Comparison of ENCODE assay signal across 25 mouse cellular contexts in genomic region chrX:13306190-13306589, GRCm38 (mm10). TPM values are rescaled to one million over a fixed set of nuclear protein-coding genes. Genes with fewer than 3 reads are reported as not detected.
DNase-seq lines count a peak whose midpoint lies in the region; ATAC-seq and TF ChIP-seq lines count a peak whose summit lies in the region.
"Had no signal": no experiment of that assay in that cellular context is flagged by ENCODE, and none has a peak within 500 bp of the region (broad histone marks: within the 10 kb centered on the region; RNA-seq: fewer than 3 reads in every experiment).

No protein-coding gene starts in this region.

- H3K4me1 ChIP-seq in liver, adult 2 months (ENCODE audit: control insufficient read depth, insufficient read depth, low read length), result no peaks in the 10 kb centered on the region
- no peaks in the 10 kb centered on the region for H3K4me1 ChIP-seq in liver, embryonic 12.5 days
- no peaks in the 10 kb centered on the region for H3K4me1 ChIP-seq in intestine, postnatal 0 days (replicated peaks; ENCODE audit: control insufficient read depth, insufficient read depth, low read length)
- H3K4me1 ChIP-seq: embryonic facial prominence, embryonic 12.5 days; embryonic facial prominence, embryonic 15.5 days; heart, embryonic 10.5 days; heart, embryonic 13.5 days had no signal

- no peak overlapping the region for H3K4me3 ChIP-seq in liver, adult 2 months (ENCODE audit: insufficient read depth, low read depth, low read length)
- no peak overlapping the region for H3K4me3 ChIP-seq in liver, embryonic 12.5 days
- no peak overlapping the region for H3K4me3 ChIP-seq in intestine, postnatal 0 days (ENCODE audit: low read depth, low read length)
- H3K4me3 ChIP-seq: embryonic facial prominence, embryonic 12.5 days; embryonic facial prominence, embryonic 15.5 days; gastrocnemius, adult 2 months; heart, adult 2 months; heart, embryonic 10.5 days; heart, embryonic 13.5 days had no signal

- no peak for TF ChIP-seq POLR2A in liver, adult 2 months (IDR thresholded peaks at IDR 0.05; ENCODE audit: extremely low read depth, insufficient read depth, low read length)

- H3K9me3 ChIP-seq in liver, embryonic 12.5 days (replicated peaks), result no peaks in the 10 kb centered on the region
- H3K9me3 ChIP-seq in intestine, postnatal 0 days (ENCODE audit: control insufficient read depth), result no peaks in the 10 kb centered on the region
- H3K9me3 ChIP-seq: embryonic facial prominence, embryonic 12.5 days; embryonic facial prominence, embryonic 15.5 days; heart, embryonic 10.5 days; heart, embryonic 13.5 days had no signal

- H3K27me3 ChIP-seq in liver, adult 2 months (ENCODE audit: control insufficient read depth, insufficient read depth, low read length), result no peaks in the 10 kb centered on the region
- H3K27me3 ChIP-seq in liver, embryonic 12.5 days (replicated peaks), result no peaks in the 10 kb centered on the region
- H3K27me3 ChIP-seq in intestine, postnatal 0 days (replicated peaks; ENCODE audit: control insufficient read depth, insufficient read depth, low read length), result no peaks in the 10 kb centered on the region
- H3K27me3 ChIP-seq: embryonic facial prominence, embryonic 12.5 days; embryonic facial prominence, embryonic 15.5 days had no signal

- WGBS in liver, adult 2 months, result 43% methylated on average over 3 of the region's 3 CpGs
- 67% methylated on average over 3 of the region's 3 CpGs for WGBS in liver, embryonic 12.5 days (ENCODE audit: insufficient replicate concordance)
- WGBS in intestine, postnatal 0 days, result 81% methylated on average over 3 of the region's 3 CpGs

- ATAC-seq in liver, embryonic 12.5 days, result no peak
- peak; percentile 57 for ATAC-seq in megakaryocyte progenitor cell, adult 5-6 weeks (replicated peaks; ENCODE audit: poor library complexity)
- ATAC-seq in intestine, postnatal 0 days, result no peak
- ATAC-seq: activated CD4-positive, CD25-positive, alpha-beta regulatory T cell, adult 4 months; forebrain, embryonic 14.5 days; forebrain, postnatal 0 days had no signal

- H3K4me2 ChIP-seq in liver, embryonic 12.5 days, result no peak overlapping the region
- H3K4me2 ChIP-seq in intestine, postnatal 0 days (replicated peaks; ENCODE audit: low read depth), result no peak overlapping the region
- H3K4me2 ChIP-seq: embryonic facial prominence, embryonic 12.5 days; embryonic facial prominence, embryonic 15.5 days; heart, embryonic 13.5 days; hindbrain, embryonic 14.5 days had no signal

- H3K9ac ChIP-seq in liver, adult 2 months (ENCODE audit: low read depth, low read length), result no peak overlapping the region
- no peak overlapping the region for H3K9ac ChIP-seq in liver, embryonic 12.5 days
- H3K9ac ChIP-seq in intestine, postnatal 0 days (ENCODE audit: low read depth, low read length), result no peak overlapping the region
- H3K9ac ChIP-seq: embryonic facial prominence, embryonic 12.5 days; embryonic facial prominence, embryonic 15.5 days; forebrain, postnatal 0 days; heart, embryonic 13.5 days; hindbrain, embryonic 14.5 days had no signal

- no peak overlapping the region for H3K27ac ChIP-seq in liver, adult 2 months (replicated peaks; ENCODE audit: insufficient read depth, low read depth, low read length)
- H3K27ac ChIP-seq in liver, embryonic 12.5 days, result no peak overlapping the region
- no peak overlapping the region for H3K27ac ChIP-seq in intestine, postnatal 0 days (ENCODE audit: low read depth, low read length)
- H3K27ac ChIP-seq: embryonic facial prominence, embryonic 12.5 days; embryonic facial prominence, embryonic 15.5 days; gastrocnemius, adult 2 months; heart, adult 2 months; heart, embryonic 10.5 days; heart, embryonic 13.5 days; hindbrain, embryonic 14.5 days had no signal

- no peak for TF ChIP-seq CTCF in liver, adult 2 months (IDR thresholded peaks at IDR 0.05; ENCODE audit: low read depth, low read length)
- no peak for TF ChIP-seq CTCF in intestine, postnatal 0 days (IDR thresholded peaks at IDR 0.05; ENCODE audit: low read depth)

- DNase-seq in liver, adult 2 months (ENCODE audit: extremely low read depth, low read depth, low spot score), result peak; percentile 39
- peak; percentile 40 for DNase-seq in lung, postnatal 36 days
- DNase-seq in lung, postnatal 10 days, result no peak
- no peak for DNase-seq in layer of hippocampus, adult 8-10 months (ENCODE audit: low spot score in 2 of 2)
- DNase-seq: adrenal gland, adult 8-10 months; adrenal gland, postnatal 25 days; cerebellum, adult 18-20 months; cerebellum, adult 9-10 months; cerebellum, postnatal 14 days; forebrain, postnatal 0 days; gastrocnemius, adult 2 months; gastrocnemius, postnatal 14 days; heart, adult 2 months; heart, postnatal 14 days; heart, postnatal 4 days had no signal

- H3K79me2 ChIP-seq in liver, adult 2 months (ENCODE audit: control insufficient read depth, insufficient read depth, low read length), result no peaks in the 10 kb centered on the region

- no peaks in the 10 kb centered on the region for H3K36me3 ChIP-seq in liver, adult 2 months (ENCODE audit: control insufficient read depth, insufficient read depth, low read length)
- no peaks in the 10 kb centered on the region for H3K36me3 ChIP-seq in liver, embryonic 12.5 days
- H3K36me3 ChIP-seq in intestine, postnatal 0 days (ENCODE audit: control insufficient read depth, insufficient read depth), result no peaks in the 10 kb centered on the region
- H3K36me3 ChIP-seq: embryonic facial prominence, embryonic 12.5 days; embryonic facial prominence, embryonic 15.5 days; heart, embryonic 10.5 days; heart, embryonic 13.5 days had no signal

RNA-seq across cellular contexts. Expression of gene Ddx3x, which starts 25.4 kb away (rescaled TPM):
- 128 and 147 TPM in 2 replicates for total RNA-seq in liver, adult 2 months (2014; rRNA removed)
- polyA plus RNA-seq in liver, adult 2 months (2012; rRNA removed), result 19.9 and 24.5 TPM in 2 replicates
- 89.7 and 94.7 TPM in 2 replicates for polyA plus RNA-seq in liver, embryonic 12.5 days (2016; fragmentation: Nextera tagmentation; extraction: Ambion mirVana)
- 245 TPM in 2 replicates for total RNA-seq in megakaryocyte progenitor cell, adult 5-6 weeks (2015)
- total RNA-seq in megakaryocyte progenitor cell, adult 5-6 weeks (2017), result 383 and 513 TPM in 2 replicates
- total RNA-seq in layer of hippocampus, adult 8-10 months (2022), result 100 to 1,000 TPM; 146 to 229 (median 193) TPM
- 84.5 and 92.6 TPM in 2 replicates for polyA plus RNA-seq in intestine, postnatal 0 days (2015; fragmentation: Nextera tagmentation; extraction: Ambion mirVana)

Comparison
In these comparisons a context has a peak if more than half of its experiments do, and no peak if none do; other contexts are left out.
1. DNase-seq: peak in liver, adult 2 months (single experiment) and lung, postnatal 36 days (single experiment); none in lung, postnatal 10 days (single experiment) and layer of hippocampus, adult 8-10 months (0 of 2).